Mouse (Mus musculus) urinary bladder, postnatal 25 days (tissue): ENCODE results near the gene Serpine2.

Experiments used
- DNase-seq: peaks from one replicate; pipeline ENCODE4 v3.0.0; 2022; ENCODE audit warnings: low spot score

Gene Serpine2

DNA sequence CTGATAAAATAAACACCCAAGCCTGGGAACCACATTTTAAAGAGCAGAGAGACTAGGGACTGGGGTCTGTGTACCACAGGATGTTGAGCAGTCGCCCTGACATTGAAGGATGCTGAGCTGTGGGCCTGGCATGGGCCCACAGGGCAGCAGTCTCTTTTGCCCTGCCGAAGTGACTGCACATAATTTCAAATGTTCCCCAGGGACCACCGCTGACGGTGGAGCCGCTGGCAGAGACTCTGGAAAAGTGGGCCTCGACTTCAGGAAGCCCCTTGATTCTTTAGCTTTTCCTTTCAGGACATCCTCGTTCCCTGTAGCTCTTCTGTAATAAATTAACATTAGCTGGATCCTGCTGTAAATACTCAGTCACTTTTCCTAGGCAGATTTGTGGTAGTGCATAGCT is 103.8 kb downstream of the Serpine2 start:
- DNase-seq = no peak

DNA sequence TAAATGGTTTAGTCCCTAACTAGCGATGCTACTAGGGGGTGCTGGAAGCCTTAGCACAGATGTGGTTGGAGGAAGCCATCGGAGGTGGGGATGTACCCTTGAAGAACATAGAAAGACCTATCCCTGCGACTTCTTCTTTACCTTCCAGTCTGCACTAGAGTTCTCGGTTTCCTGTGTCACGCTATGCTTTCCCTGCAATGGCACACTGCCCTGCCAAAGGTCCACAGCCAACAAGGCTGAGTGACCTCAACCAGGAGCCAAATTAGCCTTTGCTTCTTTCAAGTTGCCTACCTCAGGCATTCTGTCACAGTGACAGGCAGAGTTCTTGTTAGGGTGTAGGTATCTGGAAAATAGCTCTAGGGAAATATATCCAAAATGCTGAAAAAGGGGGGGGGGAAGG is 104.6 kb downstream of the Serpine2 start:
- no peak for DNase-seq

DNA sequence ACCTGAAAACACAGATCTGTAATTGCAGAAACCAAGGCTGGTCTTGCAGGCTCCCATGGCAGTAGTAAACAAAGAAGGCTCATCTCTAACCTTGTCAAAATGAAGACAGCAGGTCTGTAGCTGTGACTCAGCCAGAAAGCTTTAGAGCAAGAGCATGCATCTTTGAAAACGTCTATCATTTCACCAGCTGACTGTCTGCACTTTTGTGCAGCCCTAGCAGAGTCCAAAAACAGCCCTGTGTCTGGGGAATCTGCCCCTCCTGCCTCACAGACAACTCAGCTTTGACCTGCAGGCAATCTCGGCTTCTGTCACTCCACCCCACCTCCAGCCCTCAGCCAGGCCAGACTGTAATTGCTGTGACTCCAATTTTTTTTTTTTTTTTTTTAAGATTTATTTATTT is 105.6 kb downstream of the Serpine2 start:
- DNase-seq = no peak

DNA sequence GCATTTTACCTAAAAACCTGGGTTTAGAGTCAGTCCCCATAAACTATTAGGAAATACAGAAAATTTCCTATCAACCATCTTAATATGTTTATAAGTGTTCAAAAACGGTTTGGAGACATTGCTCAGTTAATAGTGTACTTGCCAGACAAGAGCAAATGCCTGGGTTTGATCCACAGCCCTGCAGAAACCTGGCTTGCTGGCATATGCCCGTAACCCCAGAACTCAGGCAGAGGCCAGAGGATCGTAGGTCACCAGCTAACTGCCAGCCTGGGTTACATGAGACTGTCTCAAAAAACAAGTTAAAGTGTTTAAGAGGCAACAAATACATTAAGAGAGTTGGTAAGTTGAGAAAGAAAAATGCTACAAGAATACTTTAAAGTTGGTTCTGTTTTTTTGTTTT is 106.0 kb downstream of the Serpine2 start:
- no peak for DNase-seq

DNA sequence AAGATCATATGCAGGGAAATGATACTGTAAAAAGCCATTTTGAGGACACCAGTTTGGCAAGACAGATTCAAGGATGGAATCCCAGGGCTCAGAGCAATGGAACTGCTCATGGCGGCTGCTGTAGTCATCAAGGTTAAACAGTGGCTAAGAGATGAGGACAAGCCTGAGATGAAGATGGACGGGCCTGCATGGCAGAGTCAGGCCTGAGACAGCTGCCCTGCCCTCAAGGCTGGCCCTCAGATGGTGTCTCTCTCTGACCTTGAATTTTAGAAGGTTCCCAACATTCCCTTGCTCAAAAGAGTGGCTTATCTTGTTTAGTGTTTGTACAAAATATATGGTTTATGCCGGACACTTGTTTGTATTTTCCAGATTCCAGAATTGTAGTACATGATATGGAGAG is 107.5 kb downstream of the Serpine2 start:
- DNase-seq = no peak

DNA sequence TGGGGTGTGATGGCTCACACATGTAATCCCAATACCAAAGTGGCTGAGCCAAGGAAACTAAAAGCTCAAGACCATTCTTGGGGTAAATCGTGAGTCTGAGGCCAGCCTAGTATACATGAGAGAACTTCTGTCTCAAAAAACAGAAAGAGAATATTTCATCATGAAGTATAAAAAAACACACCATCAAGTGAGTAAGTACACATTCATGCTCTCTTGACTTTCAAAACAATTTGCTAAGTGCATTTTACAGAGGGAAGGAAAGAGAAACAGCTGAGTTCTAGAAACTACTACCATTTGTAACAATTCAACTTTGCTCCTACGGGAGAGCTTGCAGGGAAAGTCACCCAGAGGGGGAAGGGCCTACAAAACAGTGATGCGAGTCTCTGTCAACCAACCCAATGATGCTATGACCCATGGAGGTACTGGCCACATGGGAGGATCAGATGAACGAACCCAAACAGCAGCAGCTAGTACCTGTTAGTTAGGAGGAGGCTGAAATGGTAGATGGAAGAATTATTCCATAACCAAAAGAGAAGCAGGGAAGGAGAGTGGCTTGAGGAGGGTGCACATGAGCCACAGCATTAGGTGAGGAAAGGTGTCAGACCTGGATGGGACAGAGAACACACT is 108.2 kb downstream of the Serpine2 start:
- DNase-seq = no peak

DNA sequence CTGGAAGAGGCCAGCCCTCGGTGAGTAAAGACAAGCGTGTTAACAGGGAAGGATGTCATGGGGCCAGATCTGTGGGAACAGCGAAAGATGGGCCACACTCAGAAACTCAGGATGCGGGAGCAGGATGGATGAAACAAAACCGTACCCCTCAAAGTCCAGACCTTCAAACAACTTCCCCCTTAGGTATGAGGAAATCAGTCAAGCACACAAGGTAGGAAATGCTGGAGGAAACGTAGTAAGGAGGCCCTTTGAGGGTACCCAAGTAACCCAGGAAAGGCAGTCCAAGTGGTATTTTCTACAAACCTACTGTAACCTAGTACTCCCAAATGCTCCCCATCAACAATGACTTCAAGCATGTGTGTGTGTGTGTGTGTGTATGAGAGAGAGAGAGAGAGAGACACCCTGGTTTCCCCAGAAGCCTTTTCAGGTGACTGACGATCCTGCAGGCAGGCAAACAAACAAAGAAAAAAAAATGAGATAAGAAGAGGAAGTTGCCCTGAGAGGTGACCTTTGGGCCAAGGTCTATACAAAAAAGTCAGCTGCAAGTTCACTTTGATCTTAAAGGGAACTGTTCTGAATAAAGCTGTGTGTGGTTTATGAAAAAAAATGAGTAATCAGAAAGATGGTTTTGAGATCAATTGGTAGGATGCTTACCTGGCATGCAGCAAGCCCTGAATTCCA is 108.8 kb downstream of the Serpine2 start:
- DNase-seq = no peak

DNA sequence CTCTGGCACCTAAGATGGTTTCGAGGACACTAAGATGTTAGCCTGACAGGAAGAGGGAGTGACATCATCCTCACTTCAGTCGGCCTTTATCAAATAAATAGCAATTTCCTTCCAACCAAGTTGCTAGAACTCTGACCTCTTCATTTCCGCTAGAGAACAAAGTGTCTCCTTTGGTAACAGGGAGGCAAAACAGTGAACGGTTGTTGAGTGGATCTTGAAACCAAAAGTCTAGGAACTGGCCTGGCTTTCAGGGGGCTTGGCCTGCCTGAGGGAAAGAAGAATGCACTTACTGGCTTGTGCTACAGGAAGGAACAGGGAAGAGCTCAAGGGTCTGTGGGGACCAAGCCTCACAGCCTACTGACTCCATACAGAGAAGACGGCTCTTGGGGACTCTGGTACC is 109.8 kb downstream of the Serpine2 start:
- DNase-seq = no peak

DNA sequence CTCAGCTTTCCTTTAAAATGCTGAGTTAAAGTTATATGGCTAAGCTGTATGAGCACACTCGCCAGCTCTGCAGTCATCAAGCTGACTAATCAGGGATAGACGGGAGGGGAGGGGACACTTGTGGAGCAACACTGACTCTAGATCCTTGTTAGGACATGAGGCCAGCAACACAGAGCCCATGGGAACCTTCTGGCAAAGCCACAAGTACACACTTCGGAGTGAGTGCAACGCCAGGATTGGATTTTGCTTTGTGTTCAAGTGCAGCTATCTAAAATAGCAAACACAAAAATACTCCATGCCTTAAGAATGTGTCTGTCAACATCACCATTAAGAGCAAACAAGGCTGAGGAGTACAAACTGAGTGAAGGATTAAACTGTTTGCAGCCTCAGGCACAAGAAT is 114.9 kb downstream of the Serpine2 start:
- DNase-seq = no peak
